Mouse (Mus musculus): ENCODE data around the gene Cgnl1. TPM values are rescaled to one million over a fixed set of nuclear protein-coding genes. Genes with fewer than 3 reads are reported as not detected.

The Cgnl1 gene
- total and polyA plus RNA-seq, 2 experiments = 16.3 to 25.0 TPM

- TF ChIP-seq POLR2A (IDR thresholded peaks at IDR 0.05; ENCODE audit: extremely low read depth, insufficient read depth, low read length) (no peak), CTCF (IDR thresholded peaks at IDR 0.05; ENCODE audit: low read depth, low read length) (no peak)
- peaks cover 8% of the 10 kb centered on the region; the same call in 1 of the 2 replicates for H3K4me1 ChIP-seq (ENCODE audit: control insufficient read depth, insufficient read depth, low read length)
- H3K4me3 ChIP-seq (ENCODE audit: insufficient read depth, low read depth, low read length) = no peak overlapping the region
- WGBS = 78% methylated on average over 11 of the region's 11 CpGs
- H3K79me2 ChIP-seq (ENCODE audit: control insufficient read depth, insufficient read depth, low read length) = peaks cover 8% of the 10 kb centered on the region; the same call in 1 of the 2 replicates
- no peak for DNase-seq (ENCODE audit: extremely low read depth, low read depth, low spot score)
- no peak overlapping the region for H3K9ac ChIP-seq (ENCODE audit: low read depth, low read length)
- no peaks in the 10 kb centered on the region for H3K27me3 ChIP-seq (ENCODE audit: control insufficient read depth, insufficient read depth, low read length)
- peaks cover 6% of the 10 kb centered on the region; the same call in 1 of the 2 replicates for H3K36me3 ChIP-seq (ENCODE audit: control insufficient read depth, insufficient read depth, low read length)
- no peak overlapping the region for H3K27ac ChIP-seq (replicated peaks; ENCODE audit: insufficient read depth, low read depth, low read length)
Measured at GRCm38 (mm10) chr9:71709199-71709598, 62.2 kb downstream of the Cgnl1 start.

GRCm38 (mm10) chr9:71707989-71708388 lies 63.4 kb downstream of the Cgnl1 start:
- Histone ChIP-seq H3K36me3 (ENCODE audit: control insufficient read depth, insufficient read depth, low read length) (peaks cover 6% of the 10 kb centered on the region; the same call in 1 of the 2 replicates), H3K4me1 (ENCODE audit: control insufficient read depth, insufficient read depth, low read length) (peaks cover 8% of the 10 kb centered on the region; the same call in 1 of the 2 replicates), H3K27ac (replicated peaks; ENCODE audit: insufficient read depth, low read depth, low read length) (no peak overlapping the region), H3K79me2 (ENCODE audit: control insufficient read depth, insufficient read depth, low read length) (peaks cover 8% of the 10 kb centered on the region; the same call in 1 of the 2 replicates), H3K9ac (ENCODE audit: low read depth, low read length) (no peak overlapping the region), H3K27me3 (ENCODE audit: control insufficient read depth, insufficient read depth, low read length) (no peaks in the 10 kb centered on the region), H3K4me3 (ENCODE audit: insufficient read depth, low read depth, low read length) (no peak overlapping the region)
- WGBS = 91% methylated on average over 7 of the region's 7 CpGs
- TF ChIP-seq CTCF (IDR thresholded peaks at IDR 0.05; ENCODE audit: low read depth, low read length) = no peak
- TF ChIP-seq POLR2A (IDR thresholded peaks at IDR 0.05; ENCODE audit: extremely low read depth, insufficient read depth, low read length) = no peak
- DNase-seq (ENCODE audit: extremely low read depth, low read depth, low spot score) = no peak

- Histone ChIP-seq H3K4me1 (ENCODE audit: control insufficient read depth, insufficient read depth, low read length) (peaks cover 2% of the 10 kb centered on the region; the same call in 1 of the 2 replicates), H3K36me3 (ENCODE audit: control insufficient read depth, insufficient read depth, low read length) (peaks cover 9% of the 10 kb centered on the region; the same call in 1 of the 2 replicates), H3K9ac (ENCODE audit: low read depth, low read length) (no peak overlapping the region), H3K79me2 (ENCODE audit: control insufficient read depth, insufficient read depth, low read length) (peaks cover 8% of the 10 kb centered on the region; the same call in 1 of the 2 replicates), H3K27ac (replicated peaks; ENCODE audit: insufficient read depth, low read depth, low read length) (no peak overlapping the region), H3K27me3 (ENCODE audit: control insufficient read depth, insufficient read depth, low read length) (no peaks in the 10 kb centered on the region), H3K4me3 (ENCODE audit: insufficient read depth, low read depth, low read length) (no peak overlapping the region)
- TF ChIP-seq CTCF (IDR thresholded peaks at IDR 0.05; ENCODE audit: low read depth, low read length) = no peak
- no peak for TF ChIP-seq POLR2A (IDR thresholded peaks at IDR 0.05; ENCODE audit: extremely low read depth, insufficient read depth, low read length)
- DNase-seq (ENCODE audit: extremely low read depth, low read depth, low spot score) = no peak
- 74% methylated on average over 13 of the region's 13 CpGs for WGBS
Measured at GRCm38 (mm10) chr9:71704332-71705014, 66.9 kb downstream of the Cgnl1 start.

GRCm38 (mm10) chr9:71699087-71699486 lies 72.3 kb downstream of the Cgnl1 start:
- Histone ChIP-seq H3K9ac (ENCODE audit: low read depth, low read length) (no peak overlapping the region), H3K79me2 (ENCODE audit: control insufficient read depth, insufficient read depth, low read length) (peaks cover 9% of the 10 kb centered on the region), H3K4me3 (ENCODE audit: insufficient read depth, low read depth, low read length) (no peak overlapping the region), H3K27me3 (ENCODE audit: control insufficient read depth, insufficient read depth, low read length) (no peaks in the 10 kb centered on the region), H3K4me1 (ENCODE audit: control insufficient read depth, insufficient read depth, low read length) (peaks cover 20% of the 10 kb centered on the region), H3K27ac (replicated peaks; ENCODE audit: insufficient read depth, low read depth, low read length) (peak overlapping the region; percentile 16), H3K36me3 (ENCODE audit: control insufficient read depth, insufficient read depth, low read length) (peaks cover 3% of the 10 kb centered on the region; the same call in 1 of the 2 replicates)
- DNase-seq (ENCODE audit: extremely low read depth, low read depth, low spot score) = peak; percentile 95
- TF ChIP-seq POLR2A (IDR thresholded peaks at IDR 0.05; ENCODE audit: extremely low read depth, insufficient read depth, low read length) = no peak
- peak; percentile 46 for TF ChIP-seq CTCF (IDR thresholded peaks at IDR 0.05; ENCODE audit: low read depth, low read length)
- WGBS = 34% methylated on average over 5 of the region's 5 CpGs

- no peaks in the 10 kb centered on the region for H3K27me3 ChIP-seq (ENCODE audit: control insufficient read depth, insufficient read depth, low read length)
- H3K9ac ChIP-seq (ENCODE audit: low read depth, low read length) = no peak overlapping the region
- peak overlapping the region; percentile 1; the same call in 1 of the 2 replicates for H3K27ac ChIP-seq (replicated peaks; ENCODE audit: insufficient read depth, low read depth, low read length)
- H3K79me2 ChIP-seq (ENCODE audit: control insufficient read depth, insufficient read depth, low read length) = peaks cover 9% of the 10 kb centered on the region
- H3K4me3 ChIP-seq (ENCODE audit: insufficient read depth, low read depth, low read length) = no peak overlapping the region
- TF ChIP-seq CTCF (IDR thresholded peaks at IDR 0.05; ENCODE audit: low read depth, low read length) (no peak), POLR2A (IDR thresholded peaks at IDR 0.05; ENCODE audit: extremely low read depth, insufficient read depth, low read length) (no peak)
- 60% methylated on average over 3 of the region's 3 CpGs for WGBS
- H3K4me1 ChIP-seq (ENCODE audit: control insufficient read depth, insufficient read depth, low read length) = peaks cover 20% of the 10 kb centered on the region
- peak; percentile 53 for DNase-seq (ENCODE audit: extremely low read depth, low read depth, low spot score)
- H3K36me3 ChIP-seq (ENCODE audit: control insufficient read depth, insufficient read depth, low read length) = peaks cover 3% of the 10 kb centered on the region; the same call in 1 of the 2 replicates
Measured at GRCm38 (mm10) chr9:71698116-71698515, 73.3 kb downstream of the Cgnl1 start.

- no peak overlapping the region for H3K9ac ChIP-seq (ENCODE audit: low read depth, low read length)
- H3K27ac ChIP-seq (replicated peaks; ENCODE audit: insufficient read depth, low read depth, low read length) = peak overlapping the region; percentile 66
- DNase-seq (ENCODE audit: extremely low read depth, low read depth, low spot score) = peak; percentile 47
- H3K27me3 ChIP-seq (ENCODE audit: control insufficient read depth, insufficient read depth, low read length) = no peaks in the 10 kb centered on the region
- peaks cover under 1% of the 10 kb centered on the region; the same call in 1 of the 2 replicates for H3K36me3 ChIP-seq (ENCODE audit: control insufficient read depth, insufficient read depth, low read length)
- peaks cover 13% of the 10 kb centered on the region for H3K79me2 ChIP-seq (ENCODE audit: control insufficient read depth, insufficient read depth, low read length)
- TF ChIP-seq CTCF (IDR thresholded peaks at IDR 0.05; ENCODE audit: low read depth, low read length) = no peak
- TF ChIP-seq POLR2A (IDR thresholded peaks at IDR 0.05; ENCODE audit: extremely low read depth, insufficient read depth, low read length) = no peak
- no peak overlapping the region for H3K4me3 ChIP-seq (ENCODE audit: insufficient read depth, low read depth, low read length)
- H3K4me1 ChIP-seq (ENCODE audit: control insufficient read depth, insufficient read depth, low read length) = peaks cover 20% of the 10 kb centered on the region
- 33% methylated on average over 2 of the region's 2 CpGs for WGBS
Measured at GRCm38 (mm10) chr9:71697189-71697588, 74.2 kb downstream of the Cgnl1 start.
